Mouse (Mus musculus): ENCODE measurements around the gene Oxnad1.
"Not testable (repeated sequence)": the region's sequence is repeated elsewhere in the genome, so short reads cannot be mapped to it uniquely, and the experiment has no call there.

DNA sequence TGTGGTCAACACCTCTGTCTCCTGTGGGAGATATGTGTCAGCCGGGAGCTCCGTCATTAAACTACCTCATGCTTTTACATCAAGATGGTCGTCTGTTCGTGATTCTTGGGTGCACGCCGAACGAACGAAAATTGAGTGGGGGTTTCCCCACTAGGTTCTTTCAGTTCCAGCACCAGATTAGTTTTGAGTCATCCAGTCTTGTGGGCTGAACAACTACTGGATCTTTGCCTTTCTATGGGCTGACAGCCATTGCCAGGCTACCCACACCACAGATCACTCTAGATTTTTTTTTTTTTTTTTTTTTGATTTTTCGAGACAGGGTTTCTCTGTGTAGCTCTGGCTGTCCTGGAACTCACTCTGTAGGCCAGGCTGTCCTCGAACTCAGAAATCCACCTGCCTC, 26.9 kb downstream of the Oxnad1 start:
- not testable (repeated sequence) for TF ChIP-seq CTCF (conservative IDR thresholded peaks at IDR 0.05; ENCODE audit: low read length); NANOG (IDR thresholded peaks at IDR 0.05; ENCODE audit: borderline replicate concordance, low read length); POU5F1 (IDR thresholded peaks at IDR 0.05; ENCODE audit: borderline replicate concordance, low read length)
